23 mouse cellular contexts compared by ENCODE assay signal in the genomic region with DNA sequence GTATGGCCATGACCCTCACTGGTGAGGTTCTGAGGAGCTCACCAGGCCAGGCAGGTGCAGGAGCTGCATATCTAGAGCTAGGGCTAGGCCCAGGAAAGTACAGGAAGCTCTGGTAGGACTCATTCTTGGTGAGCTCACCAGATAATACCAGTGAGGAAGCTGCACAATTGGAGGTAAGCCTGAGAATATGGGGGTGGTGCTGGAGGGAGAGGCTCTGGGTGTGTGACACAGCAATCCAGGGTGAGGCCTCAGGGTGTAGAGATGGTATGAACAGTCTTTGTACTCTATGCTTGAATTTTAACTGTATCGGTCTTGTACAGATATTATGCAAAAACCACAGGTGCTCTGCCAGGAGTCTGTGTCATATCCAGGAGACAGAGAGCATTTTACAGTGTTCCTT.
"Had no signal": no experiment of that assay in that cellular context is flagged by ENCODE, and none has a peak within 500 bp of the region (broad histone marks: within the 10 kb centered on the region; RNA-seq: fewer than 3 reads in every experiment).

No protein-coding gene starts in this region.

- ATAC-seq: hindbrain, postnatal 0 days; intestine, embryonic 16.5 days; liver, embryonic 12.5 days had no signal

- H3K9me3 ChIP-seq: heart, embryonic 13.5 days; heart, embryonic 15.5 days; hindbrain, embryonic 13.5 days; hindbrain, embryonic 15.5 days; limb, embryonic 13.5 days; limb, embryonic 15.5 days; liver, embryonic 12.5 days had no signal

- H3K4me1 ChIP-seq: heart, embryonic 13.5 days; heart, embryonic 15.5 days; hindbrain, embryonic 13.5 days; hindbrain, embryonic 15.5 days; limb, embryonic 13.5 days; limb, embryonic 15.5 days; liver, embryonic 12.5 days had no signal

- H3K4me2 ChIP-seq: heart, embryonic 11.5 days; heart, embryonic 13.5 days; heart, embryonic 15.5 days; hindbrain, embryonic 13.5 days; hindbrain, embryonic 15.5 days; limb, embryonic 13.5 days; limb, embryonic 15.5 days; liver, embryonic 12.5 days had no signal

- H3K4me3 ChIP-seq: heart, adult 2 months; heart, embryonic 13.5 days; heart, embryonic 15.5 days; hindbrain, embryonic 13.5 days; hindbrain, embryonic 15.5 days; layer of hippocampus, adult 2 months; left cerebral cortex, adult 2 months; limb, embryonic 13.5 days; limb, embryonic 15.5 days; liver, embryonic 12.5 days had no signal

- H3K36me3 ChIP-seq: heart, embryonic 13.5 days; heart, embryonic 15.5 days; hindbrain, embryonic 13.5 days; hindbrain, embryonic 15.5 days; limb, embryonic 13.5 days; limb, embryonic 15.5 days; liver, embryonic 12.5 days had no signal

- H3K9ac ChIP-seq: heart, embryonic 13.5 days; heart, embryonic 15.5 days; hindbrain, embryonic 13.5 days; hindbrain, embryonic 15.5 days; limb, embryonic 13.5 days; limb, embryonic 15.5 days; liver, embryonic 12.5 days; liver, embryonic 14.5 days had no signal

- H3K27me3 ChIP-seq: heart, embryonic 13.5 days; heart, embryonic 15.5 days; hindbrain, embryonic 13.5 days; hindbrain, embryonic 15.5 days; limb, embryonic 13.5 days; liver, embryonic 12.5 days had no signal

- DNase-seq: gastrocnemius, postnatal 14 days; heart, adult 2 months; heart, postnatal 14 days; heart, postnatal 36 days; kidney, adult 11 months; kidney, adult 8-10 months; kidney, postnatal 10 days; kidney, postnatal 25 days; kidney, postnatal 4 days; left cerebral cortex, postnatal 4 days had no signal

- H3K27ac ChIP-seq: heart, adult 2 months; heart, embryonic 13.5 days; heart, embryonic 15.5 days; hindbrain, embryonic 13.5 days; hindbrain, embryonic 15.5 days; hindbrain, postnatal 0 days; layer of hippocampus, adult 2 months; left cerebral cortex, adult 2 months; limb, embryonic 13.5 days; limb, embryonic 15.5 days; liver, embryonic 12.5 days; liver, embryonic 14.5 days had no signal
